Mouse (Mus musculus) forebrain, embryonic 14.5 days (tissue): ENCODE results near the gene Stx5a. TPM values are rescaled to one million over a fixed set of nuclear protein-coding genes. Genes with fewer than 3 reads are reported as not detected.

Experiments used
- ATAC-seq: fragments of 200-750 bp; cut with Nextera tagmentation; 2 replicates; pipeline ENCODE4 v1.8.0; 2017; ENCODE audit warnings: mild to moderate bottlenecking, moderate library complexity
- DNase-seq: peaks from one replicate; pipeline ENCODE4 v3.0.0-alpha.2; 2015; ENCODE audit warnings: low spot score
- H3K27ac ChIP-seq: fragments of 300-500 bp; sonication (generic); 2 replicates; pipeline ENCODE4 v1.5.1; 2014; ENCODE audit warnings: low read depth, mild to moderate bottlenecking, control low read depth, low read length, moderate library complexity
- H3K27me3 ChIP-seq: fragments of 300-500 bp; sonication (generic); replicated peaks from 2 replicates; pipeline ENCODE4 v1.6.1; 2014; ENCODE audit warnings: low read length, control low read depth, mixed read lengths; ENCODE audit not compliant: control insufficient read depth, insufficient read depth
- H3K36me3 ChIP-seq: fragments of 300-500 bp; sonication (generic); 2 replicates; pipeline ENCODE4 v1.6.1; 2014; ENCODE audit warnings: low read length, control low read depth; ENCODE audit not compliant: control insufficient read depth, insufficient read depth
- H3K4me1 ChIP-seq: fragments of 300-500 bp; sonication (generic); 2 replicates; pipeline ENCODE4 v1.6.1; 2014; ENCODE audit warnings: antibody characterized with exemption, low read length, control low read depth; ENCODE audit not compliant: control insufficient read depth, insufficient read depth
- H3K4me2 ChIP-seq: fragments of 300-500 bp; sonication (generic); 2 replicates; pipeline ENCODE4 v1.6.1; 2014; ENCODE audit warnings: mild to moderate bottlenecking, control low read depth, low read length
- H3K4me3 ChIP-seq: fragments of 300-500 bp; sonication (generic); 2 replicates; pipeline ENCODE4 v1.5.1; 2014; ENCODE audit warnings: low read depth, low read length, control low read depth
- H3K9ac ChIP-seq: fragments of 300-500 bp; sonication (generic); 2 replicates; pipeline ENCODE4 v1.6.1; 2014; ENCODE audit warnings: mild to moderate bottlenecking, low read length, control low read depth, moderate library complexity
- H3K9me3 ChIP-seq: fragments of 300-500 bp; sonication (generic); replicated peaks from 2 replicates; pipeline ENCODE4 v1.6.1; 2016; ENCODE audit warnings: low read length, control low read depth, mixed read lengths; ENCODE audit not compliant: control insufficient read depth
- WGBS: fragments of 180-500 bp; shearing (Covaris S2); extraction: QIAGEN DNeasy Blood & Tissue Kit; methylation state at CpG from one replicate; pipeline ENCODE4 v1.1.7; 2014; 5-methylcytosine and 5-hydroxymethylcytosine counted together
- polyA plus RNA-seq: library from polyadenylated mRNA; unstranded; fragments of >200 nt; fragmentation: Nextera tagmentation; extraction: Ambion mirVana; gene quantifications from 2 replicates; pipeline ENCODE4 v1.2.1, GENCODE M21; 2014

Stx5a gene
- polyA plus RNA-seq, 1 experiment from 2014 or later = 104 TPM

DNA sequence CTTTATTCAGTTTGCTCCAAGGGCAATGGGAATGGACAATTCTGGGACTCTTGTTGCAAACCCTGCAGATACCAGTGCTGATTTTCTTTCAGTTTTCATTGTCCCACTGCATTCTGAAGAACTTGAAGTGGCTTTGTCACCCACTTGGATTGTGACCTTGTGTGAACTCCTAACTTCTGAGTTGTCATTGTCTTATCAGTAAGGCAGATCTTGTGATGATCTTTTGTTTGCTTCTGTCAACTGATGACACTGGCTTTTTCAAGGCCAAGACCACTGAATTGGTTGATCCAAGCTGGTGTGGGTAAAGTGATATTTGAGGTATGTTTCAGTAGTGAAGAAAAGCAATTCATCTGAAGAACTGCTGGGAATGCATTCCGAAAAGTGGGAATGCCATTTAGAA is 4.2 kb downstream of the Stx5a start:
- Histone ChIP-seq H3K36me3 (peaks cover 79% of the 10 kb centered on the region), H3K27me3 (no peaks in the 10 kb centered on the region)
- DNase-seq = no peak

DNA sequence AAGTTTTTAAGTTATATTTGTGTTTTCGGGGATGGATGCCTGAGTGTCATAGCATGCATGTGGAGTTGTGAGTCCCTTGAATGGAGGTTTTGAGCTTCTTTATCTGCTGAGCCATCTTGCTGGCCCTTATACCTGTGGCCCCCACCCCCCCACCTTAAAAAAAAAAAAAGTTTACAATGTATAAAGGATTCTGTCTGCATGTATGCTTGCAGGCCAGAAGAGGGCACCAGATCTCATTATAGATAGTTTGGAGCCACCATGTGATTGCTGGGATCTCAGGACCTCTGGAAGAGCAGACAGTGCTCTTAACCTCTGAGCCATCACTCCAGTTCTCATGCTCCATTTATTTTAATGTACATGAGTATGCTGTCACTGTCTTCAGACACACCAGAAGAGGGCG is 6.2 kb downstream of the Stx5a start:
- H3K36me3 ChIP-seq = peaks cover 93% of the 10 kb centered on the region

More for the DNA sequence above, 4.2 kb downstream of the Stx5a start:
- ATAC-seq = no peak
- Histone ChIP-seq H3K9ac (no peak overlapping the region), H3K4me3 (no peak overlapping the region), H3K9me3 (no peaks in the 10 kb centered on the region), H3K4me2 (no peak overlapping the region), H3K4me1 (peaks cover 14% of the 10 kb centered on the region), H3K27ac (no peak overlapping the region)
- WGBS = 98% methylated on average over 1 of the region's 1 CpGs

DNA sequence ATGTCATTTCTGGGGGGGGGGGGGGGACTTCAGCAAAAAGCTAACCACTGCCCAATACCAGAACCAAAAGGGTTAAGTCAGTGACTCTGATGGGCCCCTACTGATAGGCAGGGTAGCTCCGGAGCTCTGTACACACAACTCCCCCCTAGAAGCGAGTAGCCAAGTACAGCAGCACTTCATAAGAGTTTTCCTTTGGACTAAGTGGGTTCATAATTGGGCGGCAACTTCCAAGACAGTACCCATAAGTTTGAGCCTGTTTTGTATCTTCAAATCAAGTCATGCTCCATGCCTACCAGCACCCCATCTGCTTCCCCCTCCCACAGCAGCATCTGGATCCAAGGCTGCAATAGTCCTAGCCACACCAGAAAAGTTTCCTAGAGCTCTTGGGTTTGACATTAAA is 14.4 kb downstream of the Stx5a start:
- ATAC-seq = no peak

More for the DNA sequence above, 6.2 kb downstream of the Stx5a start:
- WGBS = 74% methylated on average over 2 of the region's 2 CpGs
- no peak overlapping the region for H3K27ac ChIP-seq
- no peak overlapping the region for H3K4me3 ChIP-seq
- H3K4me2 ChIP-seq = no peak overlapping the region
- DNase-seq (no peak), ATAC-seq (no peak)
- peaks cover 5% of the 10 kb centered on the region for H3K4me1 ChIP-seq
- H3K27me3 ChIP-seq = no peaks in the 10 kb centered on the region
- H3K9me3 ChIP-seq = no peaks in the 10 kb centered on the region
- no peak overlapping the region for H3K9ac ChIP-seq

DNA sequence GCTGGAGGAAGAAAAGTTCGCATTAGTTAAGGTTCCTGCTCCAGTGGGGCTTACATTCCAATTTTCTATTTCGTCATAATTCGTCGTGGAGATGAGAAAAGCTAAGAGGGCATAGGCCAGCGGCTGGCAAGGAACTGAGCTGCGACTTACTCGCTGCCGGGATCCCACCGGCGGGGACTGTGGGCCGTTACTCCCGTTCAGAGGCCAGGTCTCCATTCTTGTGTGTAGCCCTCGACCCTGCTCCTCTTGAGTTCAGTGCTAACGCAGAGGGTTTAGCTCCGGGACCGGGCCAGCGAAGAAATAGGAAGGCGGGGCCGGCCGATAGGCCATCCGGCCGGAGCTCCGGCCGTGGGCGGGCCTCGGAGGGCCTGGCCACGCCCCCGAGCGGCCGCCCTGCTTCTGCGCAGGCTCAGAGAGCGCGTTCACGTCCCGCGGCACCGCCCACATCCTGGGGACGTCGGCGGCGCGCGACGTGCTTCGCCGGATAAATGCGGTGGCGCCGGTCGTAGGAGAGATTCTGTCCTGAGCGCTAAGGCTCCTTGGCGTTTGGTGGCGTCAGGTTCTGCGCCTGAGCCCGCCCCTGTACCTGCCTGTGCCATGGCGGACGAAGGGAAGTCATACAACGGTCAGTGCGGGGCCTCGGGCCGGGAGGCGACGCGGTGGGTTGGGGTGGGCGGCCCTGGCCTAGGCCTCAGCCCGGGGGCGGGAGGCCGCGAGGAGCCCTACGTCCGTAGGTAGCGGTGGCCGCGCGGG is 15.6 kb downstream of the Stx5a start, which contains the start of gene Nxf1:
TSS of gene Nxf1 (plus strand) at position 439 of the 753 bp plus-strand sequence.
- Histone ChIP-seq H3K36me3 (peaks cover 35% of the 10 kb centered on the region), H3K9ac (peak within 1 kb of the TSS; percentile 94), H3K4me3 (peak within 1 kb of the TSS; percentile 97), H3K27ac (peak within 1 kb of the TSS; percentile 82), H3K27me3 (no peaks in the 10 kb centered on the region), H3K4me1 (peaks cover 8% of the 10 kb centered on the region; the same call in 1 of the 2 replicates), H3K4me2 (peak within 1 kb of the TSS; percentile 84), H3K9me3 (no peaks in the 10 kb centered on the region)
- DNase-seq (peak; percentile 96), ATAC-seq (peak; percentile 96)
- WGBS = under 1% methylated on average over 75 of the region's 75 CpGs

More for the DNA sequence above, 14.4 kb downstream of the Stx5a start:
- no peaks in the 10 kb centered on the region for H3K9me3 ChIP-seq
- no peak overlapping the region for H3K4me3 ChIP-seq
- H3K27me3 ChIP-seq = no peaks in the 10 kb centered on the region
- peak overlapping the region; percentile 84; the same call in 1 of the 2 replicates for H3K4me2 ChIP-seq
- peaks cover 8% of the 10 kb centered on the region; the same call in 1 of the 2 replicates for H3K4me1 ChIP-seq
- 85% methylated on average over 3 of the region's 3 CpGs for whole genome bisulfite sequencing
- no peak overlapping the region for H3K9ac ChIP-seq
- H3K36me3 ChIP-seq = peaks cover 45% of the 10 kb centered on the region
- DNase-seq = no peak
- H3K27ac ChIP-seq = no peak overlapping the region

DNA sequence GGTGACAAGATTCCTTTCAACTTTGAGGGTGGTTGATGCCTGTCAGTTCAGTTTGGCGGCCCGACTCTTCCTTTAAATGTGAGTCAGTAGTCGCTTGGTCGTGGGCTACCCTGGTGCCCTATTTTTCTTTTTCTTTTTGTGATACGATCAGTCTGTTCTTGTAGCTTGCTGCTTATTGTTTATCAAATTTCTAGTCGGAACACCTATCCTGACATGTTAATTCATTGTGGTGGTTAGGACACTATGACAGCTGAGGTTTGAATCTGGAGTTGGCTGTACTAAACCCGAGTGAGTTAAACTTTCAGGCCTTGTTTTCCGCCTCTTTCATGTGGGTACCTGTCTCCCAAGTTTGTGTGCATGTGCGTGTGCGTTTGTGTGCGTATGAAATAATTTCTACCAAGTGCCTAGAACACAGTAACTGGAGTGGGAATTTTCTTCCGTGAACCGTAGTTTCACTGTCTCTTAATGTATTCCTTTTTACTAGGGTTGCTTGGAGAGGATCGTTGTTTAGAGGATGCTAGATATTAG is 16.3 kb downstream of the Stx5a start:
- Histone ChIP-seq H3K27ac (peak overlapping the region; percentile 82; the same call in 1 of the 2 replicates), H3K36me3 (peaks cover 34% of the 10 kb centered on the region), H3K9me3 (no peaks in the 10 kb centered on the region), H3K4me3 (peak overlapping the region; percentile 97), H3K27me3 (no peaks in the 10 kb centered on the region), H3K9ac (peak overlapping the region; percentile 94), H3K4me1 (peaks cover 8% of the 10 kb centered on the region; the same call in 1 of the 2 replicates), H3K4me2 (peak overlapping the region; percentile 84)
- no peak for ATAC-seq
- no peak for DNase-seq
- WGBS = 7% methylated on average over 14 of the region's 14 CpGs

DNA sequence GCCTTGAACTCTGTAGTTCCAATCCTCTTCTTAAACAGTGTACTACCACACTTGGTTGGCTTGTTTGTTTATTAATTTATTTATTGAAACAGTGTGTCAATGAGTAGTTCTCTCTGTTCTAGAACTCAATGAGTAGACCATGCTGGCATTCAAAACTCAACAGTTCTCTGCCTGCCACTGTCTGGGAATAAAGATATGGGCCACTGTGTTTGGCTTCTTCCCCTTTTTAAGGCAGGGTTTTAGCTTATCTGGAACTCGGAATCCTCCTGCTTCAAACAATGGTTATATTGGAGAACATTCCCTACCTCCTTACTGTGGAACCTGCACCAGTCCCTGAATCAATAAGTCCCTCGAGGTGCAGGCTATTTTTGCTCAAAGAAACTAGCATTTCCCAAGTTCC is 17.7 kb downstream of the Stx5a start:
- WGBS = 95% methylated on average over 2 of the region's 2 CpGs
- DNase-seq (no peak), ATAC-seq (no peak)
- no peak overlapping the region for H3K27ac ChIP-seq
- H3K4me1 ChIP-seq = peaks cover 8% of the 10 kb centered on the region; the same call in 1 of the 2 replicates
- no peaks in the 10 kb centered on the region for H3K9me3 ChIP-seq
- no peak overlapping the region for H3K9ac ChIP-seq
- no peaks in the 10 kb centered on the region for H3K27me3 ChIP-seq
- H3K4me2 ChIP-seq = 0 out of 2 replicates have a peak overlapping the region, but pooled peaks have one; percentile 84
- peaks cover 35% of the 10 kb centered on the region for H3K36me3 ChIP-seq
- H3K4me3 ChIP-seq = no peak overlapping the region

DNA sequence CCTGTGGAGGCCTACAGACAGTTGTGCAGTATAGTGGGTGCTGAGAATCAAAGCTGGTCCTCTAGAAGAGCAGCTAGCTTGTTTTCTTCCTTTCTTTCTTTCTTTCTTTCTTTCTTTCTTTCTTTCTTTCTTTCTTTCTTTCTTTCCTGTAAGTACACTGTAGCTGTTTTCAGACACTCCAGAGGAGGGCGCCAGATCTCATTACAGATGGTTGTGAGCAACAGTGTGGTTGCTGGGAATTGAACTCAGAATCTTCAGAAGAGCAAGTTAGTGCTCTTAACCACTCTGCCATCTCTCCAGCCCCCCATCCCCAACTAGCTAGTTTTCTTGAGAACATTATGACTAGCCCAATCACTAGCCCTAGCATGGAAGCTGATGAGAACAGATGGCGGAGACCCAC is 19.5 kb downstream of the Stx5a start:
- ATAC-seq (no peak), DNase-seq (no peak)
- H3K27me3 ChIP-seq = no peaks in the 10 kb centered on the region
- H3K27ac ChIP-seq = no peak overlapping the region
- H3K9me3 ChIP-seq = peaks cover 7% of the 10 kb centered on the region; the same call in 1 of the 2 replicates
- no peak overlapping the region for H3K4me3 ChIP-seq
- peaks cover 38% of the 10 kb centered on the region for H3K36me3 ChIP-seq
- no peak overlapping the region for H3K9ac ChIP-seq
- WGBS = 89% methylated on average over 2 of the region's 2 CpGs
- H3K4me2 ChIP-seq = no peak overlapping the region
- peaks cover 8% of the 10 kb centered on the region; the same call in 1 of the 2 replicates for H3K4me1 ChIP-seq

DNA sequence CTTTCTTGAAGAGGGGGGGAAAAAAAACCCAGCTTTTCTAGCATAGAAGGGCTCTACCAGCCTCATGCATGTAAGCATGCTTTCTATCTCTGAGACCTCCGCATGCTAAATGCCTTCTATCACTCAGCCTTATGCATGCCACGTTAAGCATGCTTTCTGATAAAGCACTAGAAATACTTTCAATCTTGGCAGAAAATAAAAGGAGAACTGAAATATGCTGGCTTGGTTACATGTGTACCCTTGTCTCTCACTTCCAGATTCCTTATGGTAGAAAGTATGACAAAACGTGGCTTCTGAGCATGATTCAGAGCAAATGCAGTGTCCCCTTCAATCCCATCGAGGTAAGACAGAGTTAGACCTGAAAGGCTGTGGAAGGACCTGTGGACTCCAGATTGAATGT is 22.1 kb downstream of the Stx5a start:
- Histone ChIP-seq H3K9ac (no peak overlapping the region), H3K27me3 (no peaks in the 10 kb centered on the region), H3K27ac (no peak overlapping the region), H3K4me3 (no peak overlapping the region), H3K4me2 (no peak overlapping the region), H3K4me1 (no peaks in the 10 kb centered on the region), H3K9me3 (peaks cover 7% of the 10 kb centered on the region; the same call in 1 of the 2 replicates), H3K36me3 (peaks cover 63% of the 10 kb centered on the region)
- ATAC-seq = no peak
- no peak for DNase-seq
- 97% methylated on average over 4 of the region's 4 CpGs for WGBS

DNA sequence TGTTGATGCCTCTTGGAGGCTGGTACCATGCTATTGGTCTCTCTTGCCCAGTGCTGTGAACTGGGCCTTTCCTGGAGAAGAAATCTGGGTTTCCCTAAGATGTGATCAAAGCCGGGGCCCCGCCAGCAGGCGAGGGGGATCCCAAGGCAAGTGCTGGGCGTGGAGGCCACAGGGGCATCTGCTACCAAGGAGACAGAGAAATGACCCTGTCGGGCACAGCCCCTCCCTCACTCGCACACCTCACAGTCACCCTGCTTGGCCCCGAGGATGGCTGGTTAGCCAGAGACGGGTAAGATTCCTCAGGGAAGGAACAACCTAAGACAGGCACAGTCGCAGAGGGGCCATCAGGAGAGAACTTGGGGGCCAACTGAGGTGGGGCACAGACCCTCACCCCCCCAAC is 24.3 kb downstream of the Stx5a start:
- no peak for ATAC-seq
- DNase-seq = no peak
- Histone ChIP-seq H3K27me3 (no peaks in the 10 kb centered on the region), H3K4me3 (no peak overlapping the region), H3K36me3 (peaks cover 85% of the 10 kb centered on the region), H3K4me1 (no peaks in the 10 kb centered on the region), H3K4me2 (no peak overlapping the region), H3K9ac (no peak overlapping the region), H3K27ac (no peak overlapping the region), H3K9me3 (peaks cover 7% of the 10 kb centered on the region; the same call in 1 of the 2 replicates)
- 99% methylated on average over 9 of the region's 9 CpGs for WGBS
